7 mouse cellular contexts compared by ENCODE assay signal in the genomic region with DNA sequence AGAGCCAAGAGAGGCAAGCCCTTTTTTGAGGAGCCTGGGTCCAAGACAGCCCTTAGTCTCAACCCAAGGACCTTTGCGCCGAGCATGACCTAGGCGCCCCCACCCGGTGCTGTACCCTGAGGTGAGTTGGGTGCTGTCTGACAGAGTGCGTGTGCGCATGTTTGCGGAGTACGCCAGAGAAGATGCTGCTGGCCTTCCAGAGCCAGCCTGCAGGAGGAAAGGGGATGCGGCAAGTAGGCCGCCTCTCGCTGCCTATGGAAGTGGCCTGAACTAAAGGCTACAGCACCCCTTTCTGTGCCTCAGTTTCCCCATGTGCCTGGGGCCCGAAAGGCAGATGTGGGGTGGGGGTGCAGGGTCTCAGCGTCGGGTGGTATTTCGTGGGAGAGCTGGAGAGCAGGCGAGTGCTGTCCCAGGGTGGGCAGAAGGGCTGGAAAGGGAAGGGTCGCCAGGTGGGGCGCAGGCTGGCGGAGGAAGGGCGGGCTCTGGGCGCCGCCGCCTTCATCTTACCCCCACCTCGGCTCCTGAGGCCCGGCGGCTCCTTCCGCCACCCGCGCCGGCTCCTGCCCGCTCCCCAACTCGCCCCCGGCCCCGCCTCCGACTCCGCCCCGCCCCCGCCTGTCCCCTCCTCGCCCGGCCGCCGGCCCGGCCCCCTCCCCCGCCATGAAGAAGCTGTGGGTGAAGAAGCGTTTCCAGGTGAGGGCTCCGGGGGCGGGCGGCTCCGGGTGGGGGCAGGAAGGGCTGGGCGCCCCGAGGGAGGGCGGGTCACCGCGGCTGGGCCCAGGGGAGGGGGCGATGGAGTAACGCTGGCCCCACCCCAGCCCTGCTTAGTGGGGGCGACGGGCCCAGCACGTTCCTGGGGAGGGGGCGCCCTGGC. TPM values are rescaled to one million over a fixed set of nuclear protein-coding genes. Genes with fewer than 3 reads are reported as not detected.
DNase-seq lines count a peak whose midpoint lies in the region; ATAC-seq and TF ChIP-seq lines count a peak whose summit lies in the region.

No protein-coding gene starts in this region.

- H3K27ac ChIP-seq in testis, adult 2 months (ENCODE audit: control insufficient read depth, insufficient read depth, low read depth, low read length): peak overlapping the region; percentile 46; the same call in 1 of the 2 replicates
- no peak overlapping the region for H3K27ac ChIP-seq in forebrain, embryonic 11.5 days (ENCODE audit: low read depth, low read length)
- H3K27ac ChIP-seq in intestine, embryonic 16.5 days (ENCODE audit: low read length): peak overlapping the region; percentile 72

- H3K9me3 ChIP-seq in forebrain, embryonic 11.5 days (ENCODE audit: control insufficient read depth, low read length): no peaks in the 10 kb centered on the region
- no peaks in the 10 kb centered on the region for H3K9me3 ChIP-seq in intestine, embryonic 16.5 days (ENCODE audit: control insufficient read depth, low read length)

- 2% methylated on average over 36 of the region's 60 CpGs for WGBS in forebrain, embryonic 11.5 days
- 5% methylated on average over 47 of the region's 60 CpGs for WGBS in intestine, embryonic 16.5 days

- no peak for DNase-seq in testis, postnatal 14 days (ENCODE audit: low spot score)
- DNase-seq in cerebellum, adult 11 months: peak; percentile 74
- peak; percentile 84 for DNase-seq in forebrain, embryonic 11.5 days (ENCODE audit: low spot score)
- DNase-seq in lung, postnatal 4 days: peak; percentile 43 to 55
- DNase-seq in thymus, postnatal 4 days: peak; percentile 60

- no peak for TF ChIP-seq CTCF in testis, adult 2 months (IDR thresholded peaks at IDR 0.05; ENCODE audit: control insufficient read depth, insufficient read depth, insufficient replicate concordance, low read depth, low read length)

- H3K4me3 ChIP-seq in testis, adult 2 months (ENCODE audit: control insufficient read depth, low read depth, low read length): peak overlapping the region; percentile 45
- peak overlapping the region; percentile 59 for H3K4me3 ChIP-seq in forebrain, embryonic 11.5 days (ENCODE audit: low read depth, low read length)
- peak overlapping the region; percentile 58 for H3K4me3 ChIP-seq in intestine, embryonic 16.5 days (ENCODE audit: low read length)

- H3K27me3 ChIP-seq in testis, adult 2 months (ENCODE audit: control insufficient read depth, insufficient read depth, low read length): peaks cover 2% of the 10 kb centered on the region
- H3K27me3 ChIP-seq in forebrain, embryonic 11.5 days (ENCODE audit: control insufficient read depth, insufficient read depth, low read length): peaks cover 9% of the 10 kb centered on the region; the same call in 1 of the 2 replicates
- peaks cover 3% of the 10 kb centered on the region; the same call in 1 of the 2 replicates for H3K27me3 ChIP-seq in intestine, embryonic 16.5 days (replicated peaks; ENCODE audit: control insufficient read depth, insufficient read depth, low read length)

- no peaks in the 10 kb centered on the region for H3K36me3 ChIP-seq in testis, adult 2 months (ENCODE audit: control insufficient read depth, insufficient read depth, low read length)
- no peaks in the 10 kb centered on the region for H3K36me3 ChIP-seq in forebrain, embryonic 11.5 days (ENCODE audit: control insufficient read depth, insufficient read depth, low read length)
- no peaks in the 10 kb centered on the region for H3K36me3 ChIP-seq in intestine, embryonic 16.5 days (ENCODE audit: control insufficient read depth, insufficient read depth, low read length)

- ATAC-seq in forebrain, embryonic 11.5 days (replicated peaks; ENCODE audit: low FRiP score): peak; percentile 67
- peak; percentile 56 for ATAC-seq in intestine, embryonic 16.5 days

- H3K4me2 ChIP-seq in forebrain, embryonic 11.5 days (ENCODE audit: low read depth, low read length, severe bottlenecking): peak overlapping the region; percentile 100
- peak overlapping the region; percentile 83 for H3K4me2 ChIP-seq in intestine, embryonic 16.5 days (ENCODE audit: low read depth, low read length)

- H3K4me1 ChIP-seq in testis, adult 2 months (ENCODE audit: control insufficient read depth, insufficient read depth, low read length): peaks cover 12% of the 10 kb centered on the region
- peaks cover 15% of the 10 kb centered on the region; the same call in 1 of the 2 replicates for H3K4me1 ChIP-seq in forebrain, embryonic 11.5 days (replicated peaks; ENCODE audit: control insufficient read depth, insufficient read depth, low read length)
- peaks cover 25% of the 10 kb centered on the region for H3K4me1 ChIP-seq in intestine, embryonic 16.5 days (ENCODE audit: control insufficient read depth, insufficient read depth, low read length)

- H3K9ac ChIP-seq in forebrain, embryonic 11.5 days (ENCODE audit: low read length): peak overlapping the region; percentile 73
- peak overlapping the region; percentile 74 for H3K9ac ChIP-seq in intestine, embryonic 16.5 days (ENCODE audit: low read depth, low read length)

- TF ChIP-seq POLR2A in testis, adult 2 months (IDR thresholded peaks at IDR 0.05; ENCODE audit: control insufficient read depth, low read depth, low read length): no peak

RNA-seq across cellular contexts. Expression of a gene that starts 6.6 kb away (rescaled TPM):
- polyA plus RNA-seq in testis, adult 2 months (2012; rRNA removed): 1.4 and 5.8 TPM in 2 replicates
- 14.1 and 16.0 TPM in 2 replicates for polyA plus RNA-seq in forebrain, embryonic 11.5 days (2014; fragmentation: Nextera tagmentation; extraction: Ambion mirVana)
- 33.5 and 35.2 TPM in 2 replicates for polyA plus RNA-seq in intestine, embryonic 16.5 days (2015; fragmentation: Nextera tagmentation; extraction: Ambion mirVana)

RNA-seq across cellular contexts. Expression of a gene that starts 21.6 kb away (rescaled TPM):
- 3.6 and 9.8 TPM in 2 replicates for polyA plus RNA-seq in testis, adult 2 months (2012; rRNA removed)
- 0.86 and 1.5 TPM in 2 replicates for polyA plus RNA-seq in forebrain, embryonic 11.5 days (2014; fragmentation: Nextera tagmentation; extraction: Ambion mirVana)
- 149 and 159 TPM in 2 replicates for polyA plus RNA-seq in intestine, embryonic 16.5 days (2015; fragmentation: Nextera tagmentation; extraction: Ambion mirVana)

RNA-seq across cellular contexts. Expression of a gene that starts 54.0 kb away (rescaled TPM):
- 96.2 and 98.2 TPM in 2 replicates for polyA plus RNA-seq in testis, adult 2 months (2012; rRNA removed)
- 46.3 and 47.2 TPM in 2 replicates for polyA plus RNA-seq in forebrain, embryonic 11.5 days (2014; fragmentation: Nextera tagmentation; extraction: Ambion mirVana)
- 134 and 137 TPM in 2 replicates for polyA plus RNA-seq in intestine, embryonic 16.5 days (2015; fragmentation: Nextera tagmentation; extraction: Ambion mirVana)

Comparison
In these comparisons a context has a peak if more than half of its experiments do, and no peak if none do; other contexts are left out.
1. RNA of a gene that starts 21.6 kb away (polyA plus RNA-seq): 149 to 159 TPM in intestine, embryonic 16.5 days; 3.6 to 9.8 TPM in testis, adult 2 months and 0.86 to 1.5 TPM in forebrain, embryonic 11.5 days; every median in the first group is over 10 times any median in the second.
2. Peak in every context shown above with its lines, with median percentiles within 50 percentile points of each other: H3K4me3 ChIP-seq.